Mouse (Mus musculus) liver, embryonic 14.5 days (tissue): ENCODE measurements around the gene Arhgap40. TPM values are rescaled to one million over a fixed set of nuclear protein-coding genes. Genes with fewer than 3 reads are reported as not detected.

Experiments
- ATAC-seq: fragments of 200-750 bp; cut with Nextera tagmentation; 2 replicates; pipeline ENCODE4 v1.8.0; 2017; ENCODE audit warnings: moderate number of reproducible peaks, mild to moderate bottlenecking, moderate library complexity; ENCODE audit not compliant: insufficient read depth
- DNase-seq, 3 experiments: peaks; one replicate each; pipeline ENCODE4 v3.0.0-alpha.2; 2012 to 2013; ENCODE audit warnings: low read depth in 3 of 3, low spot score in 3 of 3
- H3K27ac ChIP-seq: fragments of 300-500 bp; sonication (generic); 2 replicates; pipeline ENCODE4 v1.5.1; 2014; ENCODE audit warnings: moderate library complexity, mild to moderate bottlenecking, control low read depth, inconsistent platforms
- H3K27me3 ChIP-seq: fragments of 300-500 bp; sonication (generic); 2 replicates; pipeline ENCODE4 v1.6.1; 2014; ENCODE audit warnings: mild to moderate bottlenecking, low read length, moderate library complexity; ENCODE audit not compliant: control insufficient read depth, insufficient read depth
- H3K36me3 ChIP-seq: fragments of 300-500 bp; sonication (generic); replicated peaks from 2 replicates; pipeline ENCODE4 v1.6.1; 2014; ENCODE audit warnings: low read depth; ENCODE audit not compliant: control insufficient read depth, insufficient read depth
- H3K4me1 ChIP-seq, 2 experiments: fragments of 200-500 bp in 1 of 2; fragments of 300-500 bp in 1 of 2; sonication (generic) in 1 of 2; replicated peaks; 2 replicates each; pipeline ENCODE4 v1.6.1; 2012 to 2014; ENCODE audit warnings: antibody characterized with exemption in 1 of 2, inconsistent platforms in 1 of 2, low read length in 1 of 2; ENCODE audit not compliant: control insufficient read depth in 2 of 2, insufficient read depth in 2 of 2
- H3K4me2 ChIP-seq: fragments of 300-500 bp; sonication (generic); 2 replicates; pipeline ENCODE4 v1.6.1; 2014; ENCODE audit warnings: low read depth, mild to moderate bottlenecking, control low read depth, moderate library complexity
- H3K4me3 ChIP-seq, 2 experiments: fragments of 200-500 bp in 1 of 2; fragments of 300-500 bp in 1 of 2; sonication (generic) in 1 of 2; 2 replicates each; pipeline ENCODE4 v1.5.1; 2012 to 2014; ENCODE audit warnings: low read depth in 2 of 2, low read length in 2 of 2, mild to moderate bottlenecking in 2 of 2, control low read depth in 1 of 2, inconsistent platforms in 1 of 2, moderate library complexity in 1 of 2; ENCODE audit not compliant: insufficient read depth in 1 of 2
- H3K9ac ChIP-seq: fragments of 300-500 bp; sonication (generic); replicated peaks from 2 replicates; pipeline ENCODE4 v1.6.1; 2014; ENCODE audit warnings: mild to moderate bottlenecking, control low read depth, moderate library complexity
- H3K9me3 ChIP-seq: fragments of 300-500 bp; sonication (generic); 2 replicates; pipeline ENCODE4 v1.6.1; 2016; ENCODE audit warnings: low read length, mixed read lengths; ENCODE audit not compliant: control insufficient read depth
- CTCF ChIP-seq: IDR thresholded peaks from 2 replicates; pipeline ENCODE4 v1.5.1; 2016; ENCODE audit warnings: antibody characterized with exemption, low read depth, control low read depth
- EP300 ChIP-seq: IDR thresholded peaks from 2 replicates; pipeline ENCODE4 v1.6.1; 2016; ENCODE audit warnings: antibody characterized with exemption, low read depth
- WGBS: fragments of 180-500 bp; shearing (Covaris S2); extraction: QIAGEN DNeasy Blood & Tissue Kit; methylation state at CpG from one replicate; pipeline ENCODE4 v1.1.7; 2014; ENCODE audit not compliant: insufficient replicate concordance; 5-methylcytosine and 5-hydroxymethylcytosine counted together
- polyA plus RNA-seq, 2 experiments: library from polyadenylated mRNA; depleted of rRNA in 1 of 2; stranded (reverse) in 1 of 2; unstranded in 1 of 2; fragments of >200 nt; fragmentation: Nextera tagmentation in 1 of 2; extraction: Ambion mirVana in 1 of 2; gene quantifications; 2 replicates each; pipeline versions ENCODE4 v1.2.1 to v1.2.3; 2012 to 2014

The Arhgap40 gene
- polyA plus RNA-seq, 2 experiments, result 0.03 TPM; not detected in 1

- Histone ChIP-seq H3K27ac (no peak overlapping the region), H3K27me3 (no peaks in the 10 kb centered on the region; the same call in 1 of the 2 replicates), H3K9me3 (no peaks in the 10 kb centered on the region), H3K4me1 (peaks cover 0 to 5% of the 10 kb centered on the region in 2 experiments; a peak in 2 of 4 replicates), H3K36me3 (no peaks in the 10 kb centered on the region), H3K9ac (no peak overlapping the region), H3K4me3 (no peak overlapping the region), H3K4me2 (no peak overlapping the region)
- no peak for ATAC-seq
- no peak for DNase-seq
- 38% methylated on average over 8 of the region's 8 CpGs for WGBS
- TF ChIP-seq EP300 (no peak), CTCF (no peak)
These were observed 76.1 kb downstream of the Arhgap40 start for GRCm38 (mm10) chr2:158588524-158589271.

- Histone ChIP-seq H3K27me3 (no peaks in the 10 kb centered on the region; the same call in 1 of the 2 replicates), H3K9ac (no peak overlapping the region), H3K4me2 (no peak overlapping the region), H3K4me3 (no peak overlapping the region), H3K36me3 (no peaks in the 10 kb centered on the region), H3K27ac (no peak overlapping the region), H3K4me1 (no peaks in the 10 kb centered on the region), H3K9me3 (no peaks in the 10 kb centered on the region)
- DNase-seq (no peak), ATAC-seq (no peak)
- TF ChIP-seq CTCF, result no peak
- TF ChIP-seq EP300, result no peak
- 43% methylated on average over 3 of the region's 3 CpGs for WGBS
These were observed 77.9 kb downstream of the Arhgap40 start for GRCm38 (mm10) chr2:158590495-158590894.

- no peak overlapping the region for H3K9ac ChIP-seq
- no peak overlapping the region for H3K4me3 ChIP-seq
- no peaks in the 10 kb centered on the region for H3K36me3 ChIP-seq
- no peaks in the 10 kb centered on the region for H3K4me1 ChIP-seq
- H3K27me3 ChIP-seq, result no peaks in the 10 kb centered on the region; the same call in 1 of the 2 replicates
- ATAC-seq (no peak), DNase-seq (no peak)
- no peak overlapping the region for H3K4me2 ChIP-seq
- H3K9me3 ChIP-seq, result no peaks in the 10 kb centered on the region
- H3K27ac ChIP-seq, result no peak overlapping the region
- 43% methylated on average over 5 of the region's 5 CpGs for WGBS
- TF ChIP-seq EP300 (no peak), CTCF (no peak)
These were observed 78.7 kb downstream of the Arhgap40 start for GRCm38 (mm10) chr2:158591286-158591685.

- H3K4me1 ChIP-seq, result no peaks in the 10 kb centered on the region
- no peak overlapping the region for H3K9ac ChIP-seq
- no peaks in the 10 kb centered on the region for H3K36me3 ChIP-seq
- H3K27me3 ChIP-seq, result no peaks in the 10 kb centered on the region; the same call in 1 of the 2 replicates
- TF ChIP-seq EP300 (no peak), CTCF (no peak)
- 28% methylated on average over 4 of the region's 4 CpGs for WGBS
- no peaks in the 10 kb centered on the region for H3K9me3 ChIP-seq
- H3K4me3 ChIP-seq, result no peak overlapping the region
- no peak overlapping the region for H3K27ac ChIP-seq
- ATAC-seq (no peak), DNase-seq (no peak)
- H3K4me2 ChIP-seq, result no peak overlapping the region
These were observed 80.8 kb downstream of the Arhgap40 start for GRCm38 (mm10) chr2:158593371-158593770.

- Histone ChIP-seq H3K4me3 (no peak overlapping the region), H3K27ac (no peak overlapping the region), H3K9ac (no peak overlapping the region), H3K36me3 (no peaks in the 10 kb centered on the region), H3K27me3 (no peaks in the 10 kb centered on the region; the same call in 1 of the 2 replicates), H3K4me2 (no peak overlapping the region), H3K4me1 (no peaks in the 10 kb centered on the region), H3K9me3 (no peaks in the 10 kb centered on the region)
- no peak for TF ChIP-seq CTCF
- TF ChIP-seq EP300, result no peak
- DNase-seq, result no peak
- ATAC-seq, result no peak
- WGBS, result 4% methylated on average over 12 of the region's 12 CpGs
These were observed 82.5 kb downstream of the Arhgap40 start for GRCm38 (mm10) chr2:158595103-158595502.
